Mouse (Mus musculus): ENCODE data around the gene Gm49450. TPM values are rescaled to one million over a fixed set of nuclear protein-coding genes. Genes with fewer than 3 reads are reported as not detected.

Gene Gm49450
- polyA plus RNA-seq, 1 experiment, result 2.3 TPM

DNA sequence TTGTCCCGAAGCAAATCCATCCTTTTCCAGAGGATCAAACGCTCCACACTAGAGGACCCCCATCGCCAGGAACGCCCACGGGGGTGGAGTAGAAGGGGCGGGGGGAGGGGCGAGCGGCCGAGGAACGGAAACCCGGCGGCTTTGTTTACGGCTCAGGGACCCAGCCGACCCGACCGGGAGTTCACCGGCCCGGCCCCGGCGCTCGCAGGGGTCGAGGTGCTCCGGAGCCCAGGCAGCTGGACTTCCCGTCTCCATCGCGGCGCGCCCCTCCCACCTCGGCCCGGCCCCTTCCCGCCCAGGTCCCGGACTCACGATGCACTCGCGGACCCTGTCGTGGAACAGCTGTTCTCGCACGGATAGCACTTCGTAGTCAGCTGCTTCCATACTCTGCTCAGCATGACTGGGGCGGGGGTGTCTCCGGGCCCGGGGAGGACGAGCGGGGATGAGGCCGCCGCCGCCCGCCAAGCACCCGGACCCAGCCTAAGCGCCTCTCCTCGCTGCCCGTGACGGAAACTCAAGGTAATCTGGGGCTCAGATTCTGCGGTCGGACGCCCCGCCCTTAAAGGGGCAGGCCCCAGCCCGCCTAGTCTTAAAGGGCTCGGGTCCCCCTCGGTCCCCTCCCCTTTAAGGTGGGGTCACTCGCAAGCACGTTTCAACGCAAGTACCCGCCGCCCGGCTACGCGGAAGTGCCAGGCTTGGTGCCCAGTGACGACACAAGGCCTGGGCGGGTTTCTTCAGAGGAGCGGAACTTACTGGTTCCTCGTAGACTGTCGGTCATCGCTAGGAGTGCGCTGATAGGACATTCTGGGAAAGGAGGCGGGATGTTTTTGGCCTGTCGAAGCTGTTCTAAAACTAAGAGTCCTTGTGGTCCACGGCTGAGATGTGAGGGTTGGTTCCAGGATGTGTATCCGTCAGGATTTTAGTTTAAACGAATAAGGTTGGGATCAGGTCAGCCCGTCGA lies 35.5 kb downstream of the Gm49450 start, which contains the start of gene Lmbr1l:
Gene Lmbr1l, minus strand, starts transcription at position 694 of the 961 bp plus-strand sequence.
- Histone ChIP-seq H3K27ac (ENCODE audit: control insufficient read depth, insufficient read depth, low read depth, low read length) (peak within 1 kb of the TSS; percentile 87), H3K36me3 (ENCODE audit: control insufficient read depth, insufficient read depth, low read length) (peaks cover 4% of the 10 kb centered on the region), H3K4me3 (ENCODE audit: control insufficient read depth, low read depth, low read length) (peak within 1 kb of the TSS; percentile 97), H3K27me3 (ENCODE audit: control insufficient read depth, insufficient read depth, low read length) (no peaks in the 10 kb centered on the region), H3K4me1 (ENCODE audit: control insufficient read depth, insufficient read depth, low read length) (peaks cover 7% of the 10 kb centered on the region)
- peak; percentile 83 for TF ChIP-seq POLR2A (IDR thresholded peaks at IDR 0.05; ENCODE audit: control insufficient read depth, low read depth, low read length)
- TF ChIP-seq CTCF (IDR thresholded peaks at IDR 0.05; ENCODE audit: control insufficient read depth, insufficient read depth, insufficient replicate concordance, low read depth, low read length), result no peak

DNA sequence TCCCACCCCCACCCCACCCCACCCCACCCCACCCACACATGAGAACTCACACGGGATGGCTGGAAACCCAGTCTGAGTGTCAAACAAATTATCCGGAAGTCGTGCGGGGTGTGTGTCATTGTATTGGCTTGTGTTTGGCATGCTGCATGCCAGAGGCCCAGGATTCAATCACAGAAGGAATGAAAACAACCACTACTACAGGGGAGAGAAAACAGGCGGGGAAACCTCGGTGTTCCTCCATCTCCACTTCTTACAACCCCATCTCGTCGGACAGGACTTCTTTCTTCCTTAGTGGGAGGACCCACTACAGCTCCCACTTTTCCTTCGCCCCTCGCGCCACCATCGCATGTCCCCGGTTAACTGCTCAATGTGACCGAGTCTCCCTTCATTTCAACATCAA lies 36.3 kb downstream of the Gm49450 start:
- Histone ChIP-seq H3K27ac (ENCODE audit: control insufficient read depth, insufficient read depth, low read depth, low read length) (peak overlapping the region; percentile 87), H3K36me3 (ENCODE audit: control insufficient read depth, insufficient read depth, low read length) (peaks cover 4% of the 10 kb centered on the region), H3K4me3 (ENCODE audit: control insufficient read depth, low read depth, low read length) (peak overlapping the region; percentile 97), H3K4me1 (ENCODE audit: control insufficient read depth, insufficient read depth, low read length) (peaks cover 7% of the 10 kb centered on the region), H3K27me3 (ENCODE audit: control insufficient read depth, insufficient read depth, low read length) (no peaks in the 10 kb centered on the region)
- TF ChIP-seq POLR2A (IDR thresholded peaks at IDR 0.05; ENCODE audit: control insufficient read depth, low read depth, low read length) (no peak), CTCF (IDR thresholded peaks at IDR 0.05; ENCODE audit: control insufficient read depth, insufficient read depth, insufficient replicate concordance, low read depth, low read length) (no peak)

DNA sequence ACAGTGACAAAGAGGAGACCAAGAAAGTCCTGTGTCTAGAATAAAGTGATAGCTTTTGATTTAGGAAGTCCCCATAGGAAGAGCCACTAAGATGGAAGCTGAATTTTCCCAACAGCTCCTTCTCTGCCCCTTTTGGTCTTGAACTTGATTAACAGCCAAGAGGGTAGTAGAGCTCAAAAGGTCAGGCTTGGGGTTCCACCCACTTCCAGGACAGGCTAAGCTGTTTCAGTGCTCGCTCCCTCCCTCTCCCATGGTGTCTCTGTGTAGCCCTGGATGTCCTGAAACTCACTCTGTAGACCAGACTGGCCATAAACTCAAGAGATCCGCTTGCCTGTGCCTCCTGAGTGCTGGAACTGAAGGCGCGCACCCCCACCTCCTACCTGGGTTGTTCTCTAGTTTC lies 37.3 kb downstream of the Gm49450 start:
- Histone ChIP-seq H3K4me3 (ENCODE audit: control insufficient read depth, low read depth, low read length) (peak overlapping the region; percentile 97), H3K27ac (ENCODE audit: control insufficient read depth, insufficient read depth, low read depth, low read length) (no peak overlapping the region), H3K36me3 (ENCODE audit: control insufficient read depth, insufficient read depth, low read length) (peaks cover 4% of the 10 kb centered on the region), H3K4me1 (ENCODE audit: control insufficient read depth, insufficient read depth, low read length) (peaks cover 6% of the 10 kb centered on the region), H3K27me3 (ENCODE audit: control insufficient read depth, insufficient read depth, low read length) (no peaks in the 10 kb centered on the region)
- TF ChIP-seq POLR2A (IDR thresholded peaks at IDR 0.05; ENCODE audit: control insufficient read depth, low read depth, low read length) (no peak), CTCF (IDR thresholded peaks at IDR 0.05; ENCODE audit: control insufficient read depth, insufficient read depth, insufficient replicate concordance, low read depth, low read length) (no peak)

DNA sequence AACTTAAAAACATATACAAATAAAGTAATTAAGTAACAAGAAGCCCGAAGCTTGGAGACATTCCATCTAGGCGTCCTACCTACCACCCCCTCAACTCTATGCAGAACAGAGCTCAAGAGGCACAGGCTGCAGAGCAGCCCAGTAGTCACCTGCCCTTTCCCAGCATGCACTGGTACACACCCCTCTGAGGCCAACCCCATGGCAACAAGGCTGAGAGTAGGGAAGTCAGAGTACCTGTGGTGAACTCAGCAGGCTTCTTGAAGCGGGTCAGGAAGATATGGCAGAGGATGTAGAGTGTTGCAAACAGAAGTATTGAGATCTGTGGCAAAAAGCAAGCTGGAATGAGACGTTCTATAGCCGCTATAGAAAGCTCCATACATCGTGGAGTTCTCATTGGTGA lies 38.4 kb downstream of the Gm49450 start:
- no peaks in the 10 kb centered on the region for H3K27me3 ChIP-seq (ENCODE audit: control insufficient read depth, insufficient read depth, low read length)
- no peak for TF ChIP-seq CTCF (IDR thresholded peaks at IDR 0.05; ENCODE audit: control insufficient read depth, insufficient read depth, insufficient replicate concordance, low read depth, low read length)
- no peak for TF ChIP-seq POLR2A (IDR thresholded peaks at IDR 0.05; ENCODE audit: control insufficient read depth, low read depth, low read length)
- 0 out of 2 replicates have a peak overlapping the region, but pooled peaks have one; percentile 29 for H3K27ac ChIP-seq (ENCODE audit: control insufficient read depth, insufficient read depth, low read depth, low read length)
- peaks cover 4% of the 10 kb centered on the region for H3K36me3 ChIP-seq (ENCODE audit: control insufficient read depth, insufficient read depth, low read length)
- peak overlapping the region; percentile 33 for H3K4me3 ChIP-seq (ENCODE audit: control insufficient read depth, low read depth, low read length)
- H3K4me1 ChIP-seq (ENCODE audit: control insufficient read depth, insufficient read depth, low read length), result peaks cover 6% of the 10 kb centered on the region

DNA sequence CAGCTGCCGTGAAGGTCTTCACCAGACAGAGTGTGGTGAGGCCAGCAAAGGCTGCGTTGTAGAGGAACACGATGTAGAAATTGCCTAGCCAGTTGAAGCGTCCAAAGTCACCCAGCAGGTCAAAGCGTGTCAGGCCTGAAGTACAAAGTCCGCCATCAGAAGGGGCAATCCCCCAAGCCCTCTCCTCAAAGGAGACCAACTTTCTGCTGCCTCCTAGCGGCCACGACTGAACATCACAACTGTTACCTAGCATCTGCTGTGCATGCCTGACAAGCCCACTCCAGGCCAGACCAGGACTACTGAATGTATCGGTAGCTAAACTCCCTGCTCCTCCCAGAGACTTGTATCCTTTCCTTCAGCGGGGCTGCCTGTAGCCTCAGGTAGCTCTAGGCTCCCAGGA lies 48.7 kb downstream of the Gm49450 start:
- no peaks in the 10 kb centered on the region; the same call in 1 of the 2 replicates for H3K36me3 ChIP-seq (ENCODE audit: control insufficient read depth, insufficient read depth, low read length)
- H3K4me1 ChIP-seq (ENCODE audit: control insufficient read depth, insufficient read depth, low read length), result no peaks in the 10 kb centered on the region
- H3K4me3 ChIP-seq (ENCODE audit: control insufficient read depth, low read depth, low read length), result no peak overlapping the region
- TF ChIP-seq POLR2A (IDR thresholded peaks at IDR 0.05; ENCODE audit: control insufficient read depth, low read depth, low read length) (no peak), CTCF (IDR thresholded peaks at IDR 0.05; ENCODE audit: control insufficient read depth, insufficient read depth, insufficient replicate concordance, low read depth, low read length) (peak; percentile 53; the same call in 1 of the 2 replicates)
- H3K27ac ChIP-seq (ENCODE audit: control insufficient read depth, insufficient read depth, low read depth, low read length), result no peak overlapping the region
- no peaks in the 10 kb centered on the region for H3K27me3 ChIP-seq (ENCODE audit: control insufficient read depth, insufficient read depth, low read length)

DNA sequence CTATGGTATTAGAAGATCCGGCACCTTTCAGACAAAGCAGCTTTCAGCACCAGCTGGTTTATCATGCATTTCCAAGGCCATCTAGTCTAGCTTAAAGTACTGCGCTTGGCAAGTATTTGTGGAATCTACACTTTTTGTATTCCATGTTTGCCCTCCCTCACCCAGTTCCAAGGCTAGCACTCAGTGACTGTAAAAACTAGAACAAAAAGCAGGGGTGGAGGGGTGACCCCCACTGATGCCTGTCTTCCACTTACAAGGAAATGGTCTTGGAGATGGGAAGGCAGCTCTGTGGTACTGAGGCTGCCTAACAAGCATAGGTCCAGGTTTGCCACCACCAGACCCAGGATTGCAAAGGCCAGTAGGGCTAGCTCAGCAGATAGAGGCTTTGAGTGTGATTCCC lies 50.8 kb downstream of the Gm49450 start:
- H3K36me3 ChIP-seq (ENCODE audit: control insufficient read depth, insufficient read depth, low read length), result no peaks in the 10 kb centered on the region; the same call in 1 of the 2 replicates
- no peaks in the 10 kb centered on the region for H3K27me3 ChIP-seq (ENCODE audit: control insufficient read depth, insufficient read depth, low read length)
- H3K4me3 ChIP-seq (ENCODE audit: control insufficient read depth, low read depth, low read length), result no peak overlapping the region
- H3K4me1 ChIP-seq (ENCODE audit: control insufficient read depth, insufficient read depth, low read length), result no peaks in the 10 kb centered on the region; the same call in none of the 2 replicates
- TF ChIP-seq POLR2A (IDR thresholded peaks at IDR 0.05; ENCODE audit: control insufficient read depth, low read depth, low read length) (no peak), CTCF (IDR thresholded peaks at IDR 0.05; ENCODE audit: control insufficient read depth, insufficient read depth, insufficient replicate concordance, low read depth, low read length) (no peak)
- no peak overlapping the region for H3K27ac ChIP-seq (ENCODE audit: control insufficient read depth, insufficient read depth, low read depth, low read length)

DNA sequence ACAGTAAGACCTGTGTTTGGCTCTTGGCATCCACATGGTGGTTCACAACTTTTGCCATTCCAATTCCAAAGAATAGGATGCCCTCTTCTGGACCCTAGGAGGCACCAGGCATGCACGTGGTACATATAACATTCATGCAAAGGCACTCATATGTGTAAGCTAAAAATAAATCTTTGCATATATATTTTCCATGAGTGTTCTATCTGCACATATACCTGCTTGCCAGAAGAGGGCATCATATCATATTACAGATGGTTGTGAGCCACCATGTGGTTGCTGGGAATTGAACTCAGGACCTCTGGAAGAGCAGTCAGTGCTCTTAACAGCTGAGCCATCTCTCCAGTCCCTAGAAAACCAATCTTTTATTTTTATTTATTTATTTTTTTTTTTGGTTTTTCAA lies 51.8 kb downstream of the Gm49450 start:
- TF ChIP-seq POLR2A (IDR thresholded peaks at IDR 0.05; ENCODE audit: control insufficient read depth, low read depth, low read length) (no peak), CTCF (IDR thresholded peaks at IDR 0.05; ENCODE audit: control insufficient read depth, insufficient read depth, insufficient replicate concordance, low read depth, low read length) (no peak)
- Histone ChIP-seq H3K4me1 (ENCODE audit: control insufficient read depth, insufficient read depth, low read length) (no peaks in the 10 kb centered on the region; the same call in none of the 2 replicates), H3K36me3 (ENCODE audit: control insufficient read depth, insufficient read depth, low read length) (no peaks in the 10 kb centered on the region), H3K27me3 (ENCODE audit: control insufficient read depth, insufficient read depth, low read length) (no peaks in the 10 kb centered on the region; the same call in none of the 2 replicates), H3K4me3 (ENCODE audit: control insufficient read depth, low read depth, low read length) (no peak overlapping the region), H3K27ac (ENCODE audit: control insufficient read depth, insufficient read depth, low read depth, low read length) (no peak overlapping the region)

All from testis, adult 2 months (tissue).